Mouse (Mus musculus) adrenal gland, adult 8-10 months (tissue): Measurements from ENCODE around the gene Exosc5. TPM values are rescaled to one million over a fixed set of nuclear protein-coding genes. Genes with fewer than 3 reads are reported as not detected.

ENCODE experiments used
- DNase-seq: peaks from one replicate; pipeline ENCODE4 v3.0.0; 2022
- total RNA-seq, 4 experiments: library from RNA; stranded (reverse); gene quantifications; 2 replicates each; pipeline ENCODE4 v1.2.4; 2022

Exosc5 gene
- total RNA-seq, 4 experiments from 2014 or later: 42.0 to 62.6 (median 51.4) TPM

DNA sequence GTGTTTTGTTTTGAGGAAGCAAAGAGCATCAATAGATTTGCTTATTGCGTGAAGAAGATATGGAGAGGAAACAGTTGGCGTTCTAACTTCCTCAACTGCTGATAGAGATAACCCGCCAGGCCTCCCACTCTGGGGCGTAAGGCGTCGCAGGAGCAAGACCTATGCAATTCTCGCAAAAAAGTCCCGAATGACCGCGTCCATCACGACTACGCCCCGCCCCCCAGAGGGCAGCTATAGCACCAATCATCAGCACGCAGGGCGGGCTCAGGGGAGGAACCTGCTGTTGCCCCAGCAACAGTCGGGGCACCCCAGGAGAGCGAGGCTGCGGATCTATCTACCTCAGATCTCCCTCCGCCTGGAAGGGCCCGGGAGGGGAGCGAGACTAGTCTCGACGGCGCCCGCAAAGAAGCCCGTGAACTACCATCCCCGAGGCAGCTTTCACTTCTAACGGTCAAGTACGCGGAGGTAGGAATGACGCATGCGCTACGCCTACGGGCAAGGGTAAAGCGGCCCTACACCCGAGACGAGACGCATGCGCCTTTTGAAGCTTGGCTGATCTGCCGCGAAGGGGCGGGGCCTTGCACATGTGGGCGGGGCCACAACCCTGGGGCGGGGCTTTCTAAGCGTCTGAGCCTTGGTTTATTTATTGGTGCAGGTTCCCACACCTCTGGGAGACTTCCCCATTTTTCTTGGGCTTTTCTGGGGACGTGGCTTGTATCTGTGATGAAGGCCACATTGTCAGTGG, 21.7 kb downstream of the Exosc5 start, which contains the start of gene B9d2:
B9d2 (plus strand) TSS at position 267 of the 745 bp plus-strand sequence.
- DNase-seq: peak; percentile 94

DNA sequence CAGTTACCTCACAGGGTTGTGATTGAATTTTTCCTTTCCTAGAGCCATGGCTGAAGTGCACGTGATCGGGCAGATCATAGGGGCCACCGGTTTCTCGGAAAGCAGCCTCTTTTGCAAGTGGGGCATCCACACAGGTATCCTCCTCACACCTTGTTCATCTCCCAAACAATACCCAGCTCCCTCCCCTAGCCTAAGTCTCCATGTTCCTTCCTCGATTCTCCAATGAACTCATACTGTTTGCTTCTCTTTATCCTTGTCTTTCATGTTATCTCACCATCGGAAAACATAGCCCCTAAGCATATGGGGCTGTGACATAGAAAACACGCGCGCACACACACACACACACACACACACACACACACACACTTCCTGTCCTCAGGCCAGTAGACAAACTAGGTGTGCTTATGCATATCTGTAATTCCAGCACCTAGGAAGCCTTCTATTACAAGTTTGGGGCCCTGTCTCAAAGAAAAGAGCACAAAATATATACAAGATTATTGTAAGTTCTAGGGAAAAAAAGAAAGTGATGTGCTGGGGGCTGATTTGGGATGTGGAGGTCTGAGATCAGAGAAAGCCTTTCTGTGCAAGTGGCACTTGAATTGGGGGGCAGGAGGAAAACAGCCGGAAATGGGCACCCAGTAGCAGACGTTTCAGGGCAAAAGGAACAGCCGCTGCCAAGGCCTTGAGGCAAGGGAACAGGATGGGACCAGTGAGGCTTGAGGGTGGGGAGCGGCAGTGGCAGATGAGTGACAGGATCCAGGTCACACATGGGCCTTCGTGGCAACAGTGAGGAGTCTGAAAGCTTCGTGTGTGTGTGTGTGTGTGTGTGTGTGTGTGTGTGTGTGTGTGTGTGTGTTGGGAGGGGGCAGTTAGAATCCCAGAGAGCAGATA, 22.6 kb downstream of the Exosc5 start:
- DNase-seq: no peak

GRCm38 (mm10) chr7:25683474-25684180, 24.7 kb downstream of the Exosc5 start:
- DNase-seq: no peak

DNA sequence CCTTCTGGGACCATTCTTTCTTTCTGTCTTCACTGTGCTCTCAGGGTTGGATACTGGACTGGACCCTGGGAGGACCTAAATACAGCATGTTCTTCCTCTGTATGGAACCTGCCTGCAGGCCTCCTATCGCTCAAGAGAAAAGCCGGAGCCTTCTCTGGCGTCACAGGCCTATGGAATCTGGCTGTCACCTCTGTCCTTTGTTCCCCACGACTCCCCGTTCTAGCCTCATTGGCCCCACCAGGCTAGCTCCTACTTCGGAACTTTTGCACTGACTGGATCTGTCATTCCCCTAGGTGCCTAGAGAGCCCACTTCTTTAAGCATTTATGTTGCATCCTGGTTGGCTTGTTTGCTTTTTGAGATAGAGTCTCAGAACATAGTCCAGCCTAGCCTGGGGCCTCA, 25.7 kb downstream of the Exosc5 start:
- no peak for DNase-seq

GRCm38 (mm10) chr7:25685926-25686470, 27.0 kb downstream of the Exosc5 start:
- no peak for DNase-seq

GRCm38 (mm10) chr7:25686680-25687531, 27.9 kb downstream of the Exosc5 start, which contains the start of gene Tgfb1:
Gene Tgfb1 (plus strand): TSS chr7:25687002.
- DNase-seq: peak; percentile 66

GRCm38 (mm10) chr7:25687811-25688401, 28.9 kb downstream of the Exosc5 start:
- no peak for DNase-seq

DNA sequence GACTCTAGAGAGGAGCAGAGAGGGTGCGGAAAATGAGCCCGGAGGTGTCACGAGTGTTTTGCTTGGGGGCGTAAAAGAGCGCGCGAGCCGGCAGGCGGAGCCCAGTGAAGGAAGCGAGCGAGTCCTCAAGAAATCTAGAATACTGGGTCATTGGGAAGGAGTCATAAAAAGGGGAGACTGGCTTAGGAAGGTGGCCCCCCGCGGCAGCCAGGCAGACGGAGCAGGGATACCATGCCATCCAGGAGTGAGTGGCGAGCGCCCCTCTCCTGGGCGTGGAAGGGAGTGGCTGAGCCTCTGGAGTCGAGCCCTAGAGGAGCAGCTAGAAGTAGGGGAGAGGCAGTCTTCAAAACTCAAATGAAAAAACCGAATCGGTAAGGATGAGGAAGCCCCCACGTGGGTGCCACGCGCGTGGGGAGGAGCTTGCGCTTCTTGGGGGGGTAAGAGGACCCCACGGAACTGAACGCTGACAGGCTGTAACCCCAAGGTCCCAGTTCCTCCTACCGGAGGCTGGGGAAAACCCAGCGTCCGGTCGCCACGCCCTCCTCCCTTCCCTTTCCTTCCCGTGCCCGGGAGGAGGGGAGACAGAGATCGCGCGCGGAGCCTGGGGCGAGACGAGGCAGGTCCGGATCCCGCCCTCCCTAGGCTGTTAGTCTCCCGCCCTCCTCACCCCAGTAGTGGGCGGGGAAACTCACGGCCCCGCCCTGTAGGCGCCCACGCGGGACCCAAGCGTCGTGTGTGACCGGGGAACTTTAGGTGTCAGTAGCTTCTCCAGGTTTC, 30.0 kb downstream of the Exosc5 start:
- peak; percentile 76 for DNase-seq

GRCm38 (mm10) chr7:25689603-25690021, 30.6 kb downstream of the Exosc5 start:
- no peak for DNase-seq

- no peak for DNase-seq
Measured at GRCm38 (mm10) chr7:25690051-25690450, 31.1 kb downstream of the Exosc5 start.

GRCm38 (mm10) chr7:25694104-25694503, 35.1 kb downstream of the Exosc5 start:
- DNase-seq: no peak

- no peak for DNase-seq
Measured at GRCm38 (mm10) chr7:25699851-25700250, 40.9 kb downstream of the Exosc5 start.

GRCm38 (mm10) chr7:25700732-25701131, 41.8 kb downstream of the Exosc5 start:
- DNase-seq: no peak

DNA sequence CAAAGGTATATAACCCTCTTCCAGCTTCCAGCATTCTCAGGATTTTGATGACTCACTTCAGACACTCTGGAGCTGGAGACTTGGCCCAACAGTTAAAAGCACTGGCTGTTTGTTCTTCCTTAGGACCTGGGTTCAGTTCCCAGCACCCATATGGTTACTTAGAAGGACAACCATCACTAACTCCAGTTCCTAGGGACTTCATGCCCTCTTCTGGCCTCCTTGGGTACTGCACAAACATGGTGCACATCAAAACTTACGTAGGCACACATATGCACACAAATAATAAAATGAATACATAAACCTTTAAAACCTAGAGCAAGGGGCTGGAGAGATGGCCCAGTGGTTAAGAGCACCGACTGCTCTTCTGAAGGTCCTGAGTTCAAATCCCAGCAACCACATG, 43.4 kb downstream of the Exosc5 start:
- no peak for DNase-seq

GRCm38 (mm10) chr7:25703793-25704494, 45.0 kb downstream of the Exosc5 start:
- DNase-seq: no peak

DNA sequence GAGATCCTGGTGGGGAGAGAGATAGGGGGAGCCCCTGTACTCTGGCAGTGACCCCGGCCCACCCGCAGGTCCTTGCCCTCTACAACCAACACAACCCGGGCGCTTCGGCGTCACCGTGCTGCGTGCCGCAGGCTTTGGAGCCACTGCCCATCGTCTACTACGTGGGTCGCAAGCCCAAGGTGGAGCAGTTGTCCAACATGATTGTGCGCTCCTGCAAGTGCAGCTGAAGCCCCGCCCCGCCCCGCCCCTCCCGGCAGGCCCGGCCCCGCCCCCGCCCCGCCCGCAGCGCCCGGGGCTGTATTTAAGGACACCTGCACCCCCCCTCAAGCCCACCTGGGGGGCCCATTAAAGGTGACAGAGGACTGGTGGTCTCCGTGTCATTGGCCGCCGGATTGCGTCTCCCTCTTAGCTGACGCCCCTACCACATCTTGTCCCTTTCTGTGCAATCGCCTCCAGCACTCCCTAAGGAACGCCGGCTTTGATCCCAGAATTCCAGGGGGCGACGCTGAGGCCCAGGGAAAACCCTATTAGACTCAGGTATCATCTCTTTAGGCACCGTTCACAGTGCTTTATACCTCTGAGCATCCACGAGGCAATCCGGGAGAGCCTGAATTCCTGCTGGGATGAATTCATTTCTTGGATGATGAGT, 45.9 kb downstream of the Exosc5 start:
- no peak for DNase-seq

- DNase-seq: no peak
Measured at GRCm38 (mm10) chr7:25705801-25706251, 46.9 kb downstream of the Exosc5 start.

GRCm38 (mm10) chr7:25706578-25707170, 47.7 kb downstream of the Exosc5 start:
- no peak for DNase-seq
